Mouse (Mus musculus) kidney, embryonic 14.5 days (tissue): ENCODE measurements around the gene Lactb. TPM values are rescaled to one million over a fixed set of nuclear protein-coding genes. Genes with fewer than 3 reads are reported as not detected.

Experiments used
- ATAC-seq: fragments of 200-750 bp; cut with Nextera tagmentation; 2 replicates; pipeline ENCODE4 v1.8.0; 2017; ENCODE audit warnings: moderate number of reproducible peaks, mild to moderate bottlenecking, moderate TSS enrichment, moderate library complexity; ENCODE audit not compliant: low FRiP score, low TSS enrichment
- H3K27ac ChIP-seq: fragments of 300-500 bp; sonication (generic); 2 replicates; pipeline ENCODE4 v1.5.1; 2014; ENCODE audit warnings: low read depth, mild to moderate bottlenecking, low read length, moderate library complexity, mixed read lengths
- H3K27me3 ChIP-seq: fragments of 300-500 bp; sonication (generic); 2 replicates; pipeline ENCODE4 v1.6.1; 2014; ENCODE audit warnings: mild to moderate bottlenecking, low read length; ENCODE audit not compliant: control insufficient read depth, insufficient read depth
- H3K36me3 ChIP-seq: fragments of 300-500 bp; sonication (generic); 2 replicates; pipeline ENCODE4 v1.6.1; 2014; ENCODE audit warnings: low read length, mixed read lengths; ENCODE audit not compliant: control insufficient read depth, insufficient read depth
- H3K4me1 ChIP-seq: fragments of 300-500 bp; sonication (generic); 2 replicates; pipeline ENCODE4 v1.6.1; 2014; ENCODE audit warnings: low read length, mixed read lengths; ENCODE audit not compliant: control insufficient read depth, insufficient read depth
- H3K4me2 ChIP-seq: fragments of 300-500 bp; sonication (generic); replicated peaks from 2 replicates; pipeline ENCODE4 v1.6.1; 2014; ENCODE audit warnings: low read depth, mild to moderate bottlenecking, low read length
- H3K4me3 ChIP-seq: fragments of 300-500 bp; sonication (generic); 2 replicates; pipeline ENCODE4 v1.5.1; 2014; ENCODE audit warnings: mild to moderate bottlenecking, low read length
- H3K9ac ChIP-seq: fragments of 300-500 bp; sonication (generic); 2 replicates; pipeline ENCODE4 v1.6.1; 2014; ENCODE audit warnings: low read depth, mild to moderate bottlenecking, low read length, moderate library complexity
- H3K9me3 ChIP-seq: fragments of 300-500 bp; sonication (generic); 2 replicates; pipeline ENCODE4 v1.6.1; 2016; ENCODE audit warnings: low read length; ENCODE audit not compliant: control insufficient read depth
- WGBS: fragments of 180-500 bp; shearing (Covaris S2); extraction: QIAGEN DNeasy Blood & Tissue Kit; methylation state at CpG from one replicate; pipeline ENCODE4 v1.1.7; 2014; 5-methylcytosine and 5-hydroxymethylcytosine counted together
- polyA plus RNA-seq: library from polyadenylated mRNA; unstranded; fragments of >200 nt; fragmentation: Nextera tagmentation; extraction: Ambion mirVana; gene quantifications from 2 replicates; pipeline ENCODE4 v1.2.1, GENCODE M21; 2014

Gene Lactb
- polyA plus RNA-seq, 1 experiment from 2014 or later, result 23.4 TPM

DNA sequence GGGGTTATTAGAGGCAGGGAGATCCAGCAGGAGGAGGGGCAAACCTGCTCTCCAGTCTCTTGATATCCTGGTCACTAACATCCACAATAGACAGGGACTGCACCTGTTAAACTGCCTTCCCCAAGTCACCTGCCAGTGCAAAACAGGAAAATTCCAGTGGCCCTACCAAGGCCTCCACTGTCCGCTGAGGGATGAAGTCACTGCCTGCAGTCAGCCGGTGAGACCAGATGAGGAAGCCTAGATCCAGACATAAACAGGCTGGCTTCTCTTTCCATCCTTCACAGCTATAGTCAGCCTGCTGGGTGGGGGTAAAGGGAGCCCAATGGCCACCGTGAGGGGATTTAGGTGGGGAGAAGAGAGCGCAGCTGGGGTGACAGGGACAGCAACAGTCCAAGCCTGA lies 28.4 kb upstream of the Lactb start:
- no peak for ATAC-seq
- Histone ChIP-seq H3K27me3 (no peaks in the 10 kb centered on the region), H3K4me3 (no peak overlapping the region), H3K4me2 (no peak overlapping the region), H3K4me1 (0 out of 2 replicates have a peak, but pooled peaks cover 3% of the 10 kb centered on the region), H3K36me3 (no peaks in the 10 kb centered on the region), H3K9ac (no peak overlapping the region), H3K9me3 (no peaks in the 10 kb centered on the region), H3K27ac (no peak overlapping the region)
- 52% methylated on average over 4 of the region's 4 CpGs for WGBS

DNA sequence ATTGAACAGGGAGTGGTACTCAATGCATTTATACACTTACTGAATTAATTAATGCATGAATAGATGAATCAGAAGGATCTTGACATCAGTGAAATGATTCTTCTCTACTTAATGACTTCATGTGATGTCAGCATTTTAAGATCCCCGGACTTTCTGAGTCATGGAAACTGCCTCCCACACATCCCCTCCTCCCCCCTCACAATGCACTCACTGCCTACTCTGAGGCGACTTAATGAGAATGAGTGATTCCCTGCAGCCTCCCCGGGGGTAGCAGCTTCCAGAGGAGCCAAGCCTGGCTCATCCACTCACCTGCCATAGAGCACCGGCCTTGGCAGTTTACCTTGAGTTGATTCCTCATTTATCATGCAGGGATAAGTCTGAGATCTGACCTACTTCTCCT lies 27.9 kb upstream of the Lactb start:
- Histone ChIP-seq H3K27me3 (no peaks in the 10 kb centered on the region), H3K4me1 (no peaks in the 10 kb centered on the region)
- 22% methylated on average over 4 of the region's 4 CpGs for WGBS

DNA sequence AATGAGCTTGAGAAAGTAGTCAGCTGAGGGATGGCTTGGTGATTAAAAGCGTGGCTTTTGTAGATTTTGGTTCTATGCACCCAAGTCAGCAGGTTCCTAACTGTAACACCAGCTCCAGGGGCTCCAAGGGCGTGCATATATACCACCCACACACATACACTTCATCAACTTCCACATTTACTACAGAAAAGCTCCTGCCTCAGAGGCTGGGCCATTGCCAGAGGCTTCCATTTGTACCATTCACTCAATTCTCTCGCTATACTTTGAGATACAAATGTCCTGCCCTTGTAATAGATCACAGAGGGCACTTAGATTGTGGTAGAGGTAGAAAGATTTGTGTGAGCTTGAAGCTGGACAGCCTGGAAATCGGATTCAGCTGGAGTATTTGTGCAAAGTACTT lies 26.2 kb upstream of the Lactb start:
- WGBS, result 74% methylated on average over 4 of the region's 4 CpGs
- no peaks in the 10 kb centered on the region for H3K36me3 ChIP-seq
- H3K9ac ChIP-seq, result no peak overlapping the region
- H3K4me1 ChIP-seq, result no peaks in the 10 kb centered on the region
- H3K4me2 ChIP-seq, result no peak overlapping the region
- no peak; the same call in 1 of the 2 replicates for ATAC-seq
- H3K27ac ChIP-seq, result no peak overlapping the region
- no peak overlapping the region for H3K4me3 ChIP-seq
- H3K27me3 ChIP-seq, result no peaks in the 10 kb centered on the region
- no peaks in the 10 kb centered on the region for H3K9me3 ChIP-seq

More for the DNA sequence above, 27.9 kb upstream of the Lactb start:
- Histone ChIP-seq H3K27ac (no peak overlapping the region), H3K9me3 (no peaks in the 10 kb centered on the region), H3K4me3 (no peak overlapping the region), H3K9ac (no peak overlapping the region), H3K4me2 (no peak overlapping the region), H3K36me3 (no peaks in the 10 kb centered on the region)
- no peak for ATAC-seq

DNA sequence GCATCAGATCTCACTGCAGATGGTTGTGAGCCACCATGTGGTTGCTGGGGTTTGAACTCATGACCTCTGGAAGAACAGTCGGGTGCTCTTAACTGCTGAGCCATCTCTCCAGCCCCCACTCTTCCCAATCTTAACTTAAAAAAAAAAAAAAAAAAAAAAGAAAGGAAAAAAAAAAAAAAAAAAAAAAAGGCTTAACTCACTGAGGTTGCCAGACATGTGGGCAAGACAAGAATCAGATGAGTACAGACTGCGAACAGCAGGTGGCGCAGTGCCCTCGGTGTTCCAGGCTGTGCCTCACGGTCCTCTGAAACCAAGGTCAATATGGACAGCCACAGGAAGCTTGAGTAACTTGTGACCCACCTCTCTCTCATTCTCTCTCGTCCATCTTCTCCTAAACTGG lies 25.8 kb upstream of the Lactb start:
- peak; percentile 65 for ATAC-seq
- Histone ChIP-seq H3K9me3 (no peaks in the 10 kb centered on the region), H3K27me3 (no peaks in the 10 kb centered on the region), H3K9ac (no peak overlapping the region), H3K4me1 (no peaks in the 10 kb centered on the region), H3K4me3 (no peak overlapping the region), H3K27ac (no peak overlapping the region), H3K4me2 (no peak overlapping the region), H3K36me3 (no peaks in the 10 kb centered on the region)
- 6% methylated on average over 6 of the region's 6 CpGs for WGBS

DNA sequence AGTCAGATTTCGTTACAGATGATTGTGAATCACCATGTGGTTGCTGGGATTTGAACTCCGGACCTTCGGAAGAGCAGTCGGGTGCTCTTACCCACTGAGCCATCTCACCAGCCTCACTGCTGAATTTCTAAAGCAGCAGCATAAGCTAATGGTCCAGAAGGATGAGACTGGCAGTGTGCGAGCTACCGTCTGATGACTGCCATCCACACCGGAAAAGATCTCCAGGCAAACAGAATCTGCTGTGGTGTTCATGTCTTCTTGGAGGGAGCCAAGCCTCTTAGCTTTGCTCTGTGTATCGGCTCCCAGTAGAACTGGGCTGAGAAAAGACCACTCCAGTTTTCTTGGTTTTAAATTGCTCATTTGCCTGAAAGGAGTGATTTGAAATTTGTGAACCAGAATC lies 24.4 kb upstream of the Lactb start:
- Histone ChIP-seq H3K27me3 (no peaks in the 10 kb centered on the region), H3K9ac (no peak overlapping the region), H3K9me3 (no peaks in the 10 kb centered on the region), H3K4me3 (no peak overlapping the region), H3K27ac (no peak overlapping the region), H3K4me1 (no peaks in the 10 kb centered on the region), H3K4me2 (no peak overlapping the region), H3K36me3 (no peaks in the 10 kb centered on the region)
- WGBS, result 88% methylated on average over 8 of the region's 8 CpGs
- ATAC-seq, result no peak

DNA sequence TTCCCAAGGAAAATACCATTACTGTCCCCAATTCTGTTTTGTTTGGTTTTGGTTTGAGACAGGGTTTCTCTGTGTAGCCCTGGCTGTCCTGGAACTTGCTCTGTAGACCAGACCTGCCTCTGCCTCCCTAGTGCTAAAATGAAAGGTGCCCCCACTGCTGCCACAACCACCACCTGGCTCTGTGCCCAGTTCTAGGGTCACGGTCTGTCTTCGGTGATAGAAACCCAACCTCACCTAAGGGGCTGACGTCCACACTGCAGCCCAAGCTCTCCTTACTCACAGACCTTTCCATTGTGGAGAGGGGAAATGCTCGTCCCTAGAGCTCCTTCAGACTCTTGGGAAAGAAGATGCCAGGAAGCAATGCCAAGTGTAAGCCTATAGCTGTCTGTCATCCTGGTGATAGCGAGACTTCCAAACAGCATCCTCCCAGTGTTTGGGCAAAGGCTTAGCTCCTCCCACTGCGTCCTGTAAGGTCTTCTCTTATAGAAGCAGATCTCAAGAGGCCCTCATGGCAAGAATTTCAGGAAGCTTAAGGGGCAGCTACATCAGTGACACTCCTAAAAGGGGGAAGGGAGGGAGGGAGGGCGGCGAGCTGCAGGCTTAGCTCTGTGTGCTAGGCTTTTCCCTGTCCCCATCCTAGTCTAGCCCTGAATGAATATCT lies 16.6 kb upstream of the Lactb start:
- Histone ChIP-seq H3K27me3 (no peaks in the 10 kb centered on the region), H3K4me3 (no peak overlapping the region), H3K4me1 (peaks cover 9% of the 10 kb centered on the region), H3K4me2 (no peak overlapping the region), H3K9me3 (no peaks in the 10 kb centered on the region), H3K27ac (no peak overlapping the region), H3K9ac (no peak overlapping the region; the same call in 1 of the 2 replicates), H3K36me3 (no peaks in the 10 kb centered on the region)
- no peak for ATAC-seq
- 82% methylated on average over 8 of the region's 8 CpGs for WGBS

DNA sequence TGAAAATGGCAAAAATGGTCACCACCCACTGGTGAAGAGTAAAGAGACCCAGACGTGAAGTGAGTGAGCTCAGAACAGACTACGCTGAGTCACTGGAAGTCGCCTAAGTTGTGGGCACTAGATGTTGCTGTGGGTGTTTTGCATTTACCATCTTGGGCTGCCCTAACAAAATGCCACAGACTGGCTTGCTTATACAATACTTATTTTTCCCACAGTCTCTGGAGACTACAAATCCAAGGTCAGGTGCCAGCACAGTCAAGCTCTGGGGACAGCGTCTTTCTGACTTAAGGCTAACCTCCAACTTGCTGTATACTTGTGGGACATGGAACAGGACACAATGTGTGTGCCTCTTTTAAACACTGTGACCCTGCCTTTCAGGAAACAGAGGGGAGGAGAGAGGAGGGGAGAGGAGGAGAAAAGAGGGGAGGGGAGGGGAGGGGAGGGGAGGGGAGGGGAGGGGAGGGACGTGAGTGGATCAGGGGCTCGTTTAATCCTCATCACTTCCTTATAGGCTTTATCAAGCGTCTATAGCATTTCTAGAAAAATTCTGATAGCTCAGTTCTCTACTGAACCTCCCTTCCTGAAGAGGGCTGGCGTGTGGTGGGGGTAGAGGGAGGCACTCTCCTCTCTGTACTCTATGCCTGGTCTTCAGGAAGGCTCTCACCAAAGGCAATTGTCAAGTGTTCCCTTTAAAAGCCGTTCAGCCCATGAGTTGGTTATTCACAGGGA lies 15.9 kb upstream of the Lactb start:
- ATAC-seq, result no peak
- Histone ChIP-seq H3K9ac (no peak overlapping the region), H3K27me3 (no peaks in the 10 kb centered on the region), H3K4me1 (peaks cover 9% of the 10 kb centered on the region), H3K27ac (no peak overlapping the region), H3K4me3 (no peak overlapping the region), H3K36me3 (no peaks in the 10 kb centered on the region), H3K9me3 (no peaks in the 10 kb centered on the region), H3K4me2 (no peak overlapping the region)
- 67% methylated on average over 9 of the region's 9 CpGs for WGBS

DNA sequence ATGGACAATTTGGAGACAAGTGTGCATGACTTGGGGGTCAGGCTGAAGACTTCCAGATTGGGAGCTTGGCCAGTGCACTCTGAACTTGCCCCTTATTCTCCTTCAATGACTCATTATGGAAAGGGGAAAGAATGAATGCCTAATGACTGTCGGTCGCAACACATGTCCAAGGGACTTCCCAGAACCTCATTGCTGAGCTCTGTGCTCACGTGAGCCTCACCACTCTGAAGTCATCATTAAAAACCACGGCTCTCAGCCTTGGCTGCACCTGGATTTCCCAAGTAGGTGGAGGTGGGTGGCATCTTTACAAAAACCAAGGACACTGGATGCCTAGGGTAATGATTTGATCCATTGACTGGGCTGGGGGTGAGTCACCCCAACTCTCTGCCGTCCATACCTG lies 14.8 kb upstream of the Lactb start:
- H3K36me3 ChIP-seq, result no peaks in the 10 kb centered on the region
- 87% methylated on average over 5 of the region's 5 CpGs for WGBS
- H3K9ac ChIP-seq, result no peak overlapping the region
- H3K27ac ChIP-seq, result no peak overlapping the region
- ATAC-seq, result no peak
- H3K27me3 ChIP-seq, result no peaks in the 10 kb centered on the region
- no peaks in the 10 kb centered on the region for H3K9me3 ChIP-seq
- peaks cover 9% of the 10 kb centered on the region for H3K4me1 ChIP-seq
- H3K4me2 ChIP-seq, result no peak overlapping the region
- no peak overlapping the region for H3K4me3 ChIP-seq

DNA sequence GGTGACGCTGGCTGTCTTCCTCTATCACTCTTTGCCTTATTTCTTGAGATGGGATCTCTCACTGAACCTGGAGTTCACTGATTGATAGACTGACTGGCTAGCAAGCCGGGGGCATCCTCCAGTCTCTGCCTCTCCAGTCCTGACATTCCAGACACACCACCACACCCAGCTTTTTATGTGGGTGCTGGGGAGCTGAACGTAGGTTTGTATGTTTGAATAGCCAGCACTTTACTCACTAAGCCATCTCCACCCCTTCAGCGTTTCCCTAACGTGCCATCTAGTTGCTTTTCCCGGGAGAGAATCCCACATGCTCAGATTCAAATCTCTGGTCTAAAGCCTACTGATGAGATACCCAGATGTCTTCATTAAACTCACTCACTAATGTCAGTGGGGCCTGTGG lies 14.3 kb upstream of the Lactb start:
- Histone ChIP-seq H3K9ac (no peak overlapping the region), H3K4me2 (no peak overlapping the region), H3K27me3 (no peaks in the 10 kb centered on the region), H3K9me3 (no peaks in the 10 kb centered on the region), H3K27ac (peak overlapping the region; percentile 93), H3K4me3 (no peak overlapping the region), H3K36me3 (no peaks in the 10 kb centered on the region), H3K4me1 (peaks cover 9% of the 10 kb centered on the region)
- ATAC-seq, result no peak
- WGBS, result 66% methylated on average over 6 of the region's 6 CpGs
